Mouse (Mus musculus): ENCODE data around the gene Gtf2ird1. TPM values are rescaled to one million over a fixed set of nuclear protein-coding genes. Genes with fewer than 3 reads are reported as not detected.

Gtf2ird1 gene
- polyA plus RNA-seq, 1 experiment from 2014 or later, result 73.7 TPM

- peaks cover 40% of the 10 kb centered on the region for H3K4me1 ChIP-seq (replicated peaks)
- no peak for ATAC-seq (ENCODE audit: low FRiP score, low read depth)
Observed at GRCm38 (mm10) chr5:134439481-134439880, 17.0 kb downstream of the Gtf2ird1 start.

GRCm38 (mm10) chr5:134438676-134439425 lies 17.7 kb downstream of the Gtf2ird1 start:
- no peak for ATAC-seq (ENCODE audit: low FRiP score, low read depth)
- H3K4me1 ChIP-seq (replicated peaks), result peaks cover 40% of the 10 kb centered on the region

More at GRCm38 (mm10) chr5:134439481-134439880, 17.0 kb downstream of the Gtf2ird1 start:
- H3K4me2 ChIP-seq, result no peak overlapping the region
- no peak overlapping the region for H3K4me3 ChIP-seq
- H3K27me3 ChIP-seq, result no peaks in the 10 kb centered on the region
- no peaks in the 10 kb centered on the region for H3K36me3 ChIP-seq
- WGBS, result 97% methylated on average over 7 of the region's 7 CpGs
- H3K9ac ChIP-seq, result no peak overlapping the region
- H3K27ac ChIP-seq (replicated peaks), result peak overlapping the region; percentile 32; the same call in 1 of the 2 replicates
- no peaks in the 10 kb centered on the region for H3K9me3 ChIP-seq

GRCm38 (mm10) chr5:134437459-134437827 lies 19.1 kb downstream of the Gtf2ird1 start:
- Histone ChIP-seq H3K27me3 (no peaks in the 10 kb centered on the region), H3K9me3 (no peaks in the 10 kb centered on the region), H3K4me3 (no peak overlapping the region), H3K9ac (no peak overlapping the region), H3K4me1 (replicated peaks) (peaks cover 40% of the 10 kb centered on the region), H3K27ac (replicated peaks) (peak overlapping the region; percentile 33; the same call in 1 of the 2 replicates), H3K36me3 (no peaks in the 10 kb centered on the region), H3K4me2 (no peak overlapping the region)
- ATAC-seq (ENCODE audit: low FRiP score, low read depth), result no peak
- WGBS, result 73% methylated on average over 14 of the region's 14 CpGs

More at GRCm38 (mm10) chr5:134438676-134439425, 17.7 kb downstream of the Gtf2ird1 start:
- Histone ChIP-seq H3K4me3 (no peak overlapping the region), H3K36me3 (no peaks in the 10 kb centered on the region), H3K27me3 (no peaks in the 10 kb centered on the region), H3K27ac (replicated peaks) (no peak overlapping the region), H3K4me2 (no peak overlapping the region), H3K9me3 (no peaks in the 10 kb centered on the region), H3K9ac (no peak overlapping the region)
- 95% methylated on average over 6 of the region's 6 CpGs for WGBS

GRCm38 (mm10) chr5:134436782-134437458 lies 19.6 kb downstream of the Gtf2ird1 start:
- Histone ChIP-seq H3K4me1 (replicated peaks) (peaks cover 40% of the 10 kb centered on the region), H3K4me3 (no peak overlapping the region), H3K9ac (no peak overlapping the region), H3K27me3 (no peaks in the 10 kb centered on the region), H3K27ac (replicated peaks) (peak overlapping the region; percentile 71; the same call in 1 of the 2 replicates), H3K9me3 (no peaks in the 10 kb centered on the region), H3K4me2 (no peak overlapping the region), H3K36me3 (no peaks in the 10 kb centered on the region)
- no peak for ATAC-seq (ENCODE audit: low FRiP score, low read depth)
- WGBS, result 88% methylated on average over 13 of the region's 13 CpGs

GRCm38 (mm10) chr5:134435836-134436331 lies 20.6 kb downstream of the Gtf2ird1 start:
- Histone ChIP-seq H3K27me3 (no peaks in the 10 kb centered on the region), H3K36me3 (no peaks in the 10 kb centered on the region), H3K4me3 (no peak overlapping the region), H3K27ac (replicated peaks) (peak overlapping the region; percentile 71), H3K4me1 (replicated peaks) (peaks cover 40% of the 10 kb centered on the region), H3K4me2 (peak overlapping the region; percentile 9; the same call in 1 of the 2 replicates), H3K9ac (no peak overlapping the region), H3K9me3 (no peaks in the 10 kb centered on the region)
- 22% methylated on average over 12 of the region's 12 CpGs for WGBS
- peak; percentile 80 for ATAC-seq (ENCODE audit: low FRiP score, low read depth)

GRCm38 (mm10) chr5:134433137-134433536 lies 23.4 kb downstream of the Gtf2ird1 start:
- Histone ChIP-seq H3K4me3 (no peak overlapping the region), H3K4me1 (replicated peaks) (peaks cover 37% of the 10 kb centered on the region), H3K4me2 (no peak overlapping the region), H3K36me3 (no peaks in the 10 kb centered on the region), H3K9ac (no peak overlapping the region), H3K27ac (replicated peaks) (no peak overlapping the region), H3K27me3 (no peaks in the 10 kb centered on the region), H3K9me3 (no peaks in the 10 kb centered on the region)
- WGBS, result 72% methylated on average over 10 of the region's 10 CpGs
- no peak for ATAC-seq (ENCODE audit: low FRiP score, low read depth)

- no peak for ATAC-seq (ENCODE audit: low FRiP score, low read depth)
- no peaks in the 10 kb centered on the region for H3K9me3 ChIP-seq
- H3K4me2 ChIP-seq, result no peak overlapping the region
- H3K27me3 ChIP-seq, result no peaks in the 10 kb centered on the region
- WGBS, result 85% methylated on average over 4 of the region's 4 CpGs
- no peaks in the 10 kb centered on the region for H3K36me3 ChIP-seq
- no peak overlapping the region for H3K4me3 ChIP-seq
- H3K27ac ChIP-seq (replicated peaks), result no peak overlapping the region; the same call in 1 of the 2 replicates
- H3K4me1 ChIP-seq (replicated peaks), result peaks cover 21% of the 10 kb centered on the region
- no peak overlapping the region for H3K9ac ChIP-seq
Observed at GRCm38 (mm10) chr5:134430087-134430486, 26.4 kb downstream of the Gtf2ird1 start.

- no peaks in the 10 kb centered on the region for H3K27me3 ChIP-seq
- no peak overlapping the region for H3K27ac ChIP-seq (replicated peaks)
- H3K9me3 ChIP-seq, result no peaks in the 10 kb centered on the region
- WGBS, result 87% methylated on average over 9 of the region's 9 CpGs
- H3K4me2 ChIP-seq, result no peak overlapping the region
- H3K4me3 ChIP-seq, result no peak overlapping the region
- H3K4me1 ChIP-seq (replicated peaks), result peaks cover 31% of the 10 kb centered on the region
- no peaks in the 10 kb centered on the region for H3K36me3 ChIP-seq
- no peak overlapping the region for H3K9ac ChIP-seq
- ATAC-seq (ENCODE audit: low FRiP score, low read depth), result 0 out of 2 replicates have a peak, but pooled peaks have one; percentile 13
Observed at GRCm38 (mm10) chr5:134427664-134428063, 28.9 kb downstream of the Gtf2ird1 start.

GRCm38 (mm10) chr5:134425601-134426000 lies 30.9 kb downstream of the Gtf2ird1 start:
- WGBS, result 90% methylated on average over 8 of the region's 8 CpGs
- no peak overlapping the region for H3K9ac ChIP-seq
- H3K9me3 ChIP-seq, result no peaks in the 10 kb centered on the region
- no peak overlapping the region for H3K27ac ChIP-seq (replicated peaks)
- ATAC-seq (ENCODE audit: low FRiP score, low read depth), result no peak
- no peak overlapping the region for H3K4me3 ChIP-seq
- H3K36me3 ChIP-seq, result no peaks in the 10 kb centered on the region
- H3K27me3 ChIP-seq, result no peaks in the 10 kb centered on the region
- H3K4me1 ChIP-seq (replicated peaks), result peaks cover 38% of the 10 kb centered on the region
- H3K4me2 ChIP-seq, result no peak overlapping the region

GRCm38 (mm10) chr5:134423930-134424329 lies 32.6 kb downstream of the Gtf2ird1 start:
- Histone ChIP-seq H3K9me3 (no peaks in the 10 kb centered on the region), H3K27me3 (no peaks in the 10 kb centered on the region), H3K4me1 (replicated peaks) (peaks cover 30% of the 10 kb centered on the region), H3K27ac (replicated peaks) (no peak overlapping the region), H3K4me3 (no peak overlapping the region), H3K4me2 (no peak overlapping the region), H3K36me3 (no peaks in the 10 kb centered on the region), H3K9ac (no peak overlapping the region)
- 79% methylated on average over 5 of the region's 5 CpGs for WGBS
- no peak; the same call in 1 of the 2 replicates for ATAC-seq (ENCODE audit: low FRiP score, low read depth)

- WGBS, result 93% methylated on average over 6 of the region's 6 CpGs
- H3K4me2 ChIP-seq, result no peak overlapping the region
- no peak overlapping the region for H3K9ac ChIP-seq
- H3K4me1 ChIP-seq (replicated peaks), result peaks cover 30% of the 10 kb centered on the region
- H3K9me3 ChIP-seq, result no peaks in the 10 kb centered on the region
- H3K4me3 ChIP-seq, result no peak overlapping the region
- no peak for ATAC-seq (ENCODE audit: low FRiP score, low read depth)
- H3K27ac ChIP-seq (replicated peaks), result no peak overlapping the region
- no peaks in the 10 kb centered on the region for H3K27me3 ChIP-seq
- no peaks in the 10 kb centered on the region for H3K36me3 ChIP-seq
Observed at GRCm38 (mm10) chr5:134423372-134423771, 33.1 kb downstream of the Gtf2ird1 start.

- Histone ChIP-seq H3K27me3 (no peaks in the 10 kb centered on the region), H3K4me1 (replicated peaks) (peaks cover 21% of the 10 kb centered on the region), H3K27ac (replicated peaks) (no peak overlapping the region), H3K4me3 (no peak overlapping the region), H3K4me2 (no peak overlapping the region), H3K9ac (no peak overlapping the region), H3K36me3 (no peaks in the 10 kb centered on the region), H3K9me3 (no peaks in the 10 kb centered on the region)
- ATAC-seq (ENCODE audit: low FRiP score, low read depth), result no peak
- WGBS, result 87% methylated on average over 12 of the region's 12 CpGs
Observed at GRCm38 (mm10) chr5:134422265-134422925, 34.1 kb downstream of the Gtf2ird1 start.
